ENCODE assay signal across 7 mouse cellular contexts in genomic region chr8:125595571-125596508, GRCm38 (mm10). TPM values are rescaled to one million over a fixed set of nuclear protein-coding genes. Genes with fewer than 3 reads are reported as not detected.
DNase-seq lines count a peak whose midpoint lies in the region; ATAC-seq lines count a peak whose summit lies in the region.

No protein-coding gene starts in this region.

- no peak overlapping the region for H3K27ac ChIP-seq in limb, embryonic 13.5 days
- H3K27ac ChIP-seq in liver, embryonic 12.5 days, result no peak overlapping the region

- H3K27me3 ChIP-seq in limb, embryonic 13.5 days, result no peaks in the 10 kb centered on the region
- H3K27me3 ChIP-seq in liver, embryonic 12.5 days (replicated peaks), result no peaks in the 10 kb centered on the region

- H3K4me2 ChIP-seq in limb, embryonic 13.5 days (replicated peaks), result peak overlapping the region; percentile 21; the same call in 1 of the 2 replicates
- H3K4me2 ChIP-seq in liver, embryonic 12.5 days, result no peak overlapping the region

- no peak overlapping the region for H3K9ac ChIP-seq in limb, embryonic 13.5 days
- H3K9ac ChIP-seq in liver, embryonic 12.5 days, result no peak overlapping the region

- peak; percentile 24 to 48 for DNase-seq in lung, adult 18-20 months
- DNase-seq in lung, postnatal 25 days (ENCODE audit: low spot score), result no peak
- DNase-seq in adrenal gland, postnatal 14 days, result peak; percentile 90

- H3K4me1 ChIP-seq in limb, embryonic 13.5 days, result peaks cover 43% of the 10 kb centered on the region
- 0 out of 2 replicates have a peak, but pooled peaks cover 5% of the 10 kb centered on the region for H3K4me1 ChIP-seq in liver, embryonic 12.5 days

- H3K36me3 ChIP-seq in limb, embryonic 13.5 days, result no peaks in the 10 kb centered on the region
- H3K36me3 ChIP-seq in liver, embryonic 12.5 days, result no peaks in the 10 kb centered on the region

- ATAC-seq in common myeloid progenitor, adult 5-6 weeks (replicated peaks; ENCODE audit: low read depth, poor library complexity, severe bottlenecking), result 0 out of 2 replicates have a peak, but pooled peaks have one; percentile 23
- ATAC-seq in limb, embryonic 13.5 days (ENCODE audit: low FRiP score, low read depth), result no peak; the same call in 1 of the 2 replicates
- ATAC-seq in liver, embryonic 12.5 days, result no peak
- ATAC-seq in CD4-positive, CD25-positive, alpha-beta regulatory T cell, adult 4 months, result no peak

- WGBS in limb, embryonic 13.5 days, result 12% methylated on average over 17 of the region's 17 CpGs
- WGBS in liver, embryonic 12.5 days (ENCODE audit: insufficient replicate concordance), result 43% methylated on average over 17 of the region's 17 CpGs

- no peak overlapping the region for H3K4me3 ChIP-seq in limb, embryonic 13.5 days
- H3K4me3 ChIP-seq in liver, embryonic 12.5 days, result no peak overlapping the region

- no peaks in the 10 kb centered on the region for H3K9me3 ChIP-seq in limb, embryonic 13.5 days
- H3K9me3 ChIP-seq in liver, embryonic 12.5 days (replicated peaks), result no peaks in the 10 kb centered on the region

RNA-seq across cellular contexts. Expression of gene Sipa1l2, which starts 26.2 kb away (rescaled TPM):
- 36.6 and 37.9 TPM in 2 replicates for total RNA-seq in adrenal gland, postnatal 14 days (2021)
- total RNA-seq in common myeloid progenitor, adult 5-6 weeks (2017), result 0.53 and 1.1 TPM in 2 replicates
- polyA plus RNA-seq in limb, embryonic 13.5 days (2015; fragmentation: Nextera tagmentation; extraction: Ambion mirVana), result 12.9 and 17.2 TPM in 2 replicates
- 1.9 and 2.3 TPM in 2 replicates for polyA plus RNA-seq in liver, embryonic 12.5 days (2016; fragmentation: Nextera tagmentation; extraction: Ambion mirVana)
- 1 to 10 TPM; 2.8 to 3.0 TPM for polyA plus RNA-seq in CD4-positive, CD25-positive, alpha-beta regulatory T cell, adult 4 months (2017; shearing (Covaris generic))
